Mouse (Mus musculus): ENCODE results near the gene Fto. TPM values are rescaled to one million over a fixed set of nuclear protein-coding genes. Genes with fewer than 3 reads are reported as not detected.

Fto gene
- total RNA-seq, 2 experiments from 2014 or later: 146 to 151 TPM

GRCm38 (mm10) chr8:91494501-91495259 is 181.4 kb downstream of the Fto start:
- no peak for TF ChIP-seq CTCF (conservative IDR thresholded peaks at IDR 0.05)
- no peak for DNase-seq (ENCODE audit: low spot score in 2 of 2)
- Histone ChIP-seq H3K4me3 (no peak overlapping the region), H3K27ac (no peak overlapping the region)

- TF ChIP-seq CTCF (conservative IDR thresholded peaks at IDR 0.05): no peak
- Histone ChIP-seq H3K4me3 (no peak overlapping the region), H3K27ac (no peak overlapping the region)
- no peak for DNase-seq (ENCODE audit: low spot score in 2 of 2)
These were observed 181.9 kb downstream of the Fto start for GRCm38 (mm10) chr8:91495260-91495601.

DNA sequence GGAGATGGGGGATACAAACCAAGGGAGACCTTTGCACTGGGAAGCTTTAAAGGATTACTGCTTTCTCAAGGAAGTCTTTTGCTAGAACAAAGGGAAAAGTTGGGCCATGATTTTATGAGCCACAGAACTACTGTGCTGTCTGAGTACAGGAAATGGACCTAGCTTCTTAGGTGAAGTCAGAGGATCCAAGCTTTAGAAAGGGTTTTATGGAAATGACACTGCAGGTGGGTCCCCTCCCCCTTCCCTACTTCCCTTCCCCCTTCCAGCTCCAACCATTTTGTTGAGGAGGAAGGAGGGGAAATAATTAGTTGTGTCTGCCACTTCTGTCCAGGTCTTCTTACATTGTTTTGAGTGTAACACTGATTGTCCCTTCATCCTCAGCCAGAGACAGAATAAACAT is 182.7 kb downstream of the Fto start:
- no peak for DNase-seq (ENCODE audit: low spot score in 2 of 2)
- no peak overlapping the region for H3K4me3 ChIP-seq
- no peak for TF ChIP-seq CTCF (conservative IDR thresholded peaks at IDR 0.05)
- H3K27ac ChIP-seq: no peak overlapping the region

DNA sequence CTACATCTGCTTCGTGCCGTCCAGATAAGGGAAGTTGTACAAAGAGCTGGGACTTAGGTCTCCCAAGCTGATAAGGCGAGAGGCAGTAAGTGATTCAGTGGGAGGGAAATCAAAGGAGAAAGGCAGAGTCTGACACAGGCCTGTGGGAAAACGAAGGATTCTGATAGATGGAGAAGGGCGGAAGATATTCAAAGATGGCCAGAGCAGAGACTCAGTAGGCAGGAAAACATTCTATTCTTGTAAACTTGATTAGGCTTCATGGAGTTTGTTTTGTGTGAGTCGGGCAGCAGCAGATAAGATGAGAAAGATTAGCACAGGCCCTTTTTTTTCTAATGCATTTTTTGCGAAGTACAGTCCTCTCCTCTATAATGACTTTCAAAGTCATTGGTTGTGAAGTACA is 183.6 kb downstream of the Fto start:
- H3K4me3 ChIP-seq: no peak overlapping the region
- TF ChIP-seq CTCF (conservative IDR thresholded peaks at IDR 0.05): no peak
- DNase-seq (ENCODE audit: low spot score in 2 of 2): no peak
- H3K27ac ChIP-seq: no peak overlapping the region

DNA sequence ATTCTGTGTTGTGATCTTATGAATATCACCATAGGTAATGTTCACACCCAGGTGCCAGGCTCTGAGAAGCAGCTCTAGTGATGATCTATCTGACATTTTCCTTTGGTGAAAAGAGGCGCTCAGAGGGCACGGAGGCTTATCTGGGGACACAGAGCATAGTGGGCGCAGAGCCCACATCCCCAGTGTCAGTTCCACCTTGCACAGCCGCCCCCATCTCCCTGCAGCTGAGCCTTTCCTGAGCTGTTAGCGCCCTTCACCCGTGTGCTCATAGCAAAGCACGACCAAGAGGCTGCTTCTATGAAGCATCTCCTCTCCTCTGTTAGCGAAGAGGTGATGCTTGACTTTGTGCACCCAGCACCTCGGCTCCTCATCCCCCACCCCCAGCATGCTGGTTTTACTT is 185.3 kb downstream of the Fto start:
- no peak overlapping the region for H3K4me3 ChIP-seq
- DNase-seq (ENCODE audit: low spot score in 2 of 2): no peak
- no peak overlapping the region for H3K27ac ChIP-seq
- no peak for TF ChIP-seq CTCF (conservative IDR thresholded peaks at IDR 0.05)

- no peak overlapping the region for H3K4me3 ChIP-seq
- TF ChIP-seq CTCF (conservative IDR thresholded peaks at IDR 0.05): no peak
- H3K27ac ChIP-seq: no peak overlapping the region
- DNase-seq (ENCODE audit: low spot score in 2 of 2): no peak
These were observed 186.0 kb downstream of the Fto start for GRCm38 (mm10) chr8:91499303-91499702.

GRCm38 (mm10) chr8:91501960-91502600 is 188.8 kb downstream of the Fto start:
- H3K27ac ChIP-seq: no peak overlapping the region
- TF ChIP-seq CTCF (conservative IDR thresholded peaks at IDR 0.05): no peak
- no peak overlapping the region for H3K4me3 ChIP-seq
- no peak for DNase-seq (ENCODE audit: low spot score in 2 of 2)

DNA sequence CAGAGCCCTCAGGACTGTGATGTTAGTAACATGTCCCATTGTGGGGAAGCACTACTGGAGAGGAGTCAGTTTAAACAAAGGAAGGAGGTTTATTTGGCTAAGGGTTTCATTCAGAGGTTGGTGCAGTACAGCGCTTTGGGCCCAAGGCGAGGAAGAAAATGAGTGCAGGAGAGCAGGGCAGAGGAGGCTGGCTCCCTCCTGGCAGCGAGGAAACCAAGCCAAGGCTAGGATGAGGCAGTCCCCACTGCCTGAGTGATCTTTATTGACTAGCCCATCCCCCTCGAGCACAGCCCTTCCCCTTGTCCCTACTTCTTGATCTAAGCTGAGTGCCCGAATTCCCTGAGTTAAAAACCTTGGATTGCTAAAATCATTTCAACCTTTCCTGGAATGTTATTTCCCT is 189.5 kb downstream of the Fto start:
- DNase-seq (ENCODE audit: low spot score in 2 of 2): no peak
- TF ChIP-seq CTCF (conservative IDR thresholded peaks at IDR 0.05): no peak
- H3K27ac ChIP-seq: no peak overlapping the region
- H3K4me3 ChIP-seq: no peak overlapping the region

- no peak for TF ChIP-seq CTCF (conservative IDR thresholded peaks at IDR 0.05)
- DNase-seq (ENCODE audit: low spot score in 2 of 2): no peak
These were observed 191.0 kb downstream of the Fto start for GRCm38 (mm10) chr8:91504360-91504759.

GRCm38 (mm10) chr8:91504891-91505290 is 191.6 kb downstream of the Fto start:
- no peak for TF ChIP-seq CTCF (conservative IDR thresholded peaks at IDR 0.05)
- Histone ChIP-seq H3K27ac (no peak overlapping the region), H3K4me3 (no peak overlapping the region)
- DNase-seq (ENCODE audit: low spot score in 2 of 2): no peak

More at GRCm38 (mm10) chr8:91504360-91504759, 191.0 kb downstream of the Fto start:
- H3K4me3 ChIP-seq: no peak overlapping the region
- no peak overlapping the region for H3K27ac ChIP-seq

GRCm38 (mm10) chr8:91505411-91505954 is 192.2 kb downstream of the Fto start:
- no peak overlapping the region for H3K4me3 ChIP-seq
- H3K27ac ChIP-seq: no peak overlapping the region
- no peak for DNase-seq (ENCODE audit: low spot score in 2 of 2)
- TF ChIP-seq CTCF (conservative IDR thresholded peaks at IDR 0.05): no peak

DNA sequence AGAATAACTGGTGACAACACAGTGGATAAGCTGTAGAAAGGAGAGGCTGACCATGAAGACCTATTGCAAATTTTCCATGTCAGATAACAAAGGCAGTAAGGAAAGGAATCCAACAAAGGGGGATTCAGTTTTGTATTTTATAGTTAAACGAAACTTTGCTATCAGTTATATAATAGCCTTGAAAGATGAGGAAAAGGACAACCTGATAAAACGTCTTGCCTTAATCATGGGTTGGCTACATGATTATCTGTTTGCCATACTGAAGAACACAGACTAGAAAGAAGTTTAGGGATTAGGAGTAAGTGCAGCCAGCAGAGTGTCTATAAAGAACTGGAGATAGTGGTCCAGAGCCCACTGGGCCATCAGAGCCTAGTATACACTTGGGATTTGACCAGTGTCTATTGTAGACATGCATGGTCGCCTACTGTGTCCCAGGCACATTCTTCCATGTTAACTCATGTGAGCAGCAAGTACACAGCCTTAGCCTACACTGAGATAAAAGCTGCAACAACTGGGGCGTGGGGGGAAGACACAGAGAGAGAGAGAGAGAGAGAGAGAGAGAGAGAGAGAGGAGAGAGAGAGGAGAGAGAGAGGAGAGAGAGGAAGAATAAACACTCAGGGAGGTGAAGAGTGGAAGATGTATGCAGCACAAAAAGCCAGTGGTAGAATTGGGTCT is 192.8 kb downstream of the Fto start:
- DNase-seq (ENCODE audit: low spot score in 2 of 2): no peak
- H3K27ac ChIP-seq: no peak overlapping the region
- TF ChIP-seq CTCF (conservative IDR thresholded peaks at IDR 0.05): no peak

DNA sequence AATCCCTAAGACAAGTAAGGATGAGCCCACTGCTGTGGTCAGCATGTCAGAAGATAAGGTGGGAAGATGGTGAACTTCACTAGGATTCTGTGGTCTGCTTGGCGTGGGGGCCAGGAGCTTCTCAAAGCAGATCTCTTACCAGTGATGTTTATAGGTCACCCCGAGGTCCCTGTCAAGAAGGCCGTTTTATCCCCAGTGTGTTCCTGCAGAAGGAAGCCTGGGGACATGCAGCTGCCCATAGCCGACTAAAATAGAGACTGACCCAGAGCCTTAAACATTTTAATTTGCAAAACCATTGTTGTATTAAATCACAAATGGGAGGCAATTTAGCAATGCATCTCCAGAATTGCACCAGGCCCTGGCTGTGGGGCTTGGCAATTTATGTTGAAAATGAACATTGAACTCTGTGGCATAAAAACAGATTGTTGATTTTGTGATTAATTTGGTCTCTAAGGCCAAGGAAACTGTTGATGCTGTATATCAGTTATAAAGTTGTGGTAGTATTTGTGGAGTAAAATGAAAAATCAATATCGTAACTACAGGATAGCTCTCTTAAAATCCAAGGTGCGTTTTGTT is 193.4 kb downstream of the Fto start:
- Histone ChIP-seq H3K27ac (no peak overlapping the region), H3K4me3 (no peak overlapping the region)
- TF ChIP-seq CTCF (conservative IDR thresholded peaks at IDR 0.05): no peak
- no peak for DNase-seq (ENCODE audit: low spot score in 2 of 2)

More for the DNA sequence above, 192.8 kb downstream of the Fto start:
- H3K4me3 ChIP-seq: no peak overlapping the region

Measured in layer of hippocampus, adult 2 months (tissue).